21 mouse cellular contexts compared by ENCODE assay signal in the genomic region with DNA sequence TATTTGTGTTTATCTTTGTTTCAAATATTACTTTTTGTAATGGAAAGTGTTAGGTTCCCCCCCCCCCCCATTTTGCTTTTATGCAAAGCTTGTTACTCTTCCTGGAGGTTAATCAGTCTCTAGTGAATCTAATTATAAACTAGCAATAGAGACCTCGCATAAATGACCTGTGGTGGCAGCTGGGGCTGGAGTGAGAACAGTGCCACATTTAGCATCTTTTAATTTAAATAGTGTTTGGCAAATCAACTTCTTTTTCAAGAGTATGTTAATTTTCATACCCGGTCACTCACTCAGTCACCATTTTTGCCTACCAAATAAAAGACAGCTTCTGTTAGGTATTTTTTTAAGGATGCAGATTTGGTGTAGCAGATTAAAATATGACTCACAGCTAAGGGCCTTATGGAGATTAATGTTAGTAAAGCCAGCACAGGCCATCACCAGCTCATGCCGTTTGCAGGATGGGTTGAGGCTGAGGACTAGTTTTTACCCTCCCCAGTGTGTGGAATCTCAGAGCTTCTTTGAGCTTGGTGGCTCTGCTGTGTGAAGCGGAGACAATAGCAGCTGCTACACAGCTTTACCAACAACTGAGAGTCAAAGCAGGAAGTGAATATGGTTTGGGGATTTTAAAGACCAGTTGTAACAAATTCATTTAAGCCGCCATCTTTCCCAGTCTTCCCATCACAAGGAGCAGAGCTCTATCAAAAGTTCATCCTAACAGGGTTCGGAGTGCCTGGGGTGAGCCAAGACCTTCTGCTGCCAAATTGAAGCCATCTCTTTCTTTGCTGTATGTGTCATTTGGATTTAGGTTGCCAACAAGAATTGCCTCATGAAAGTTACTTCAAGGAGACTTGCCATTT.
DNase-seq lines count a peak whose midpoint lies in the region; ATAC-seq lines count a peak whose summit lies in the region.
"Had no signal": no experiment of that assay in that cellular context is flagged by ENCODE, and none has a peak within 500 bp of the region (broad histone marks: within the 10 kb centered on the region; RNA-seq: fewer than 3 reads in every experiment).

No protein-coding gene starts in this region.

- no peak for ATAC-seq in hindbrain, embryonic 14.5 days (ENCODE audit: low FRiP score)
- ATAC-seq in neural tube, embryonic 12.5 days (ENCODE audit: low FRiP score, low read depth): peak; percentile 26; the same call in 1 of the 2 replicates
- peak; percentile 11; the same call in 1 of the 2 replicates for ATAC-seq in hindbrain, embryonic 13.5 days (ENCODE audit: low FRiP score)
- ATAC-seq: lung, postnatal 0 days had no signal

- no peaks in the 10 kb centered on the region for H3K36me3 ChIP-seq in hindbrain, embryonic 10.5 days
- no peaks in the 10 kb centered on the region for H3K36me3 ChIP-seq in hindbrain, embryonic 14.5 days (replicated peaks; ENCODE audit: control insufficient read depth, insufficient read depth)
- no peaks in the 10 kb centered on the region for H3K36me3 ChIP-seq in neural tube, embryonic 12.5 days
- no peaks in the 10 kb centered on the region for H3K36me3 ChIP-seq in hindbrain, embryonic 13.5 days
- H3K36me3 ChIP-seq: embryonic facial prominence, embryonic 12.5 days; limb, embryonic 10.5 days had no signal

- no peaks in the 10 kb centered on the region for H3K27me3 ChIP-seq in hindbrain, embryonic 10.5 days (ENCODE audit: insufficient read depth, poor library complexity, severe bottlenecking)
- no peaks in the 10 kb centered on the region for H3K27me3 ChIP-seq in hindbrain, embryonic 14.5 days (ENCODE audit: control insufficient read depth, insufficient read depth, low read length)
- no peaks in the 10 kb centered on the region for H3K27me3 ChIP-seq in neural tube, embryonic 12.5 days (replicated peaks)
- H3K27me3 ChIP-seq in hindbrain, embryonic 13.5 days: no peaks in the 10 kb centered on the region
- H3K27me3 ChIP-seq: embryonic facial prominence, embryonic 12.5 days had no signal

- DNase-seq in hindbrain, embryonic 10.5 days (ENCODE audit: low spot score): no peak
- DNase-seq in hindbrain, embryonic 14.5 days (ENCODE audit: low spot score): no peak
- no peak for DNase-seq in neural tube, embryonic 10.5 days (ENCODE audit: extremely low spot score, low spot score)
- no peak for DNase-seq in right cerebral cortex, adult 18-20 months
- DNase-seq in cerebellum, postnatal 4 days (ENCODE audit: low spot score in 2 of 2): no peak
- DNase-seq in frontal cortex, postnatal 25 days (ENCODE audit: low spot score in 2 of 2): no peak
- DNase-seq: adrenal gland, postnatal 25 days; cerebellum, adult 9-11 months; gastrocnemius, adult 2 months; heart, postnatal 4 days; kidney, adult 2 months; kidney, postnatal 10 days; liver; right cerebral cortex, postnatal 4 days; thymus, postnatal 14 days had no signal

- no peak overlapping the region for H3K4me2 ChIP-seq in hindbrain, embryonic 14.5 days (replicated peaks)
- H3K4me2 ChIP-seq in neural tube, embryonic 12.5 days (replicated peaks): no peak overlapping the region
- no peak overlapping the region for H3K4me2 ChIP-seq in hindbrain, embryonic 13.5 days
- H3K4me2 ChIP-seq: embryonic facial prominence, embryonic 12.5 days had no signal

- H3K4me1 ChIP-seq in hindbrain, embryonic 10.5 days (replicated peaks): peaks cover 37% of the 10 kb centered on the region
- peaks cover 27% of the 10 kb centered on the region for H3K4me1 ChIP-seq in hindbrain, embryonic 14.5 days (replicated peaks; ENCODE audit: control insufficient read depth, insufficient read depth, low read length)
- H3K4me1 ChIP-seq in neural tube, embryonic 12.5 days: peaks cover 17% of the 10 kb centered on the region
- peaks cover 36% of the 10 kb centered on the region for H3K4me1 ChIP-seq in hindbrain, embryonic 13.5 days (replicated peaks)
- H3K4me1 ChIP-seq: embryonic facial prominence, embryonic 12.5 days; limb, embryonic 10.5 days had no signal

- no peak overlapping the region for H3K9ac ChIP-seq in hindbrain, embryonic 14.5 days
- H3K9ac ChIP-seq in neural tube, embryonic 12.5 days: no peak overlapping the region
- no peak overlapping the region for H3K9ac ChIP-seq in hindbrain, embryonic 13.5 days
- H3K9ac ChIP-seq: embryonic facial prominence, embryonic 12.5 days had no signal

- no peaks in the 10 kb centered on the region for H3K9me3 ChIP-seq in hindbrain, embryonic 10.5 days
- H3K9me3 ChIP-seq in hindbrain, embryonic 14.5 days (ENCODE audit: control insufficient read depth, low read length): no peaks in the 10 kb centered on the region
- no peaks in the 10 kb centered on the region for H3K9me3 ChIP-seq in neural tube, embryonic 12.5 days
- H3K9me3 ChIP-seq in hindbrain, embryonic 13.5 days: no peaks in the 10 kb centered on the region
- H3K9me3 ChIP-seq: embryonic facial prominence, embryonic 12.5 days; limb, embryonic 10.5 days had no signal

- 59% methylated on average over 6 of the region's 6 CpGs for WGBS in hindbrain, embryonic 10.5 days
- 41% methylated on average over 6 of the region's 6 CpGs for WGBS in hindbrain, embryonic 14.5 days
- WGBS in neural tube, embryonic 12.5 days: 40% methylated on average over 6 of the region's 6 CpGs
- 38% methylated on average over 6 of the region's 6 CpGs for WGBS in hindbrain, embryonic 13.5 days

- H3K4me3 ChIP-seq in hindbrain, embryonic 10.5 days: no peak overlapping the region
- H3K4me3 ChIP-seq in hindbrain, embryonic 14.5 days (replicated peaks; ENCODE audit: low read length): no peak overlapping the region
- no peak overlapping the region for H3K4me3 ChIP-seq in neural tube, embryonic 12.5 days
- no peak overlapping the region for H3K4me3 ChIP-seq in hindbrain, embryonic 13.5 days
- H3K4me3 ChIP-seq: embryonic facial prominence, embryonic 12.5 days; gastrocnemius, adult 2 months; limb, embryonic 10.5 days had no signal

- peak overlapping the region; percentile 57; the same call in 1 of the 2 replicates for H3K27ac ChIP-seq in hindbrain, embryonic 10.5 days
- no peak overlapping the region for H3K27ac ChIP-seq in hindbrain, embryonic 14.5 days
- no peak overlapping the region for H3K27ac ChIP-seq in neural tube, embryonic 12.5 days
- peak overlapping the region; percentile 56; the same call in 1 of the 2 replicates for H3K27ac ChIP-seq in hindbrain, embryonic 13.5 days
- H3K27ac ChIP-seq: embryonic facial prominence, embryonic 12.5 days; gastrocnemius, adult 2 months; limb, embryonic 10.5 days; macrophage had no signal

Comparison
In these comparisons a context has a peak if more than half of its experiments do, and no peak if none do; other contexts are left out.
1. H3K27ac ChIP-seq: peak in hindbrain, embryonic 10.5 days (single experiment) and hindbrain, embryonic 13.5 days (single experiment); none in hindbrain, embryonic 14.5 days (single experiment) and neural tube, embryonic 12.5 days (single experiment).